Mouse (Mus musculus) heart, embryonic 13.5 days (tissue): ENCODE measurements around the gene Cables2. TPM values are rescaled to one million over a fixed set of nuclear protein-coding genes. Genes with fewer than 3 reads are reported as not detected.

ENCODE experiments used
- ATAC-seq: fragments of 200-750 bp; cut with Nextera tagmentation; 2 replicates; pipeline ENCODE4 v1.8.0; 2017; ENCODE audit warnings: moderate TSS enrichment; ENCODE audit not compliant: insufficient number of reproducible peaks, low FRiP score, low TSS enrichment; ENCODE audit errors: extremely low read depth
- H3K27ac ChIP-seq: fragments of 300-500 bp; sonication (generic); replicated peaks from 2 replicates; pipeline ENCODE4 v1.5.1; 2015; ENCODE audit warnings: moderate library complexity, mild to moderate bottlenecking, inconsistent platforms
- H3K27me3 ChIP-seq: fragments of 300-500 bp; sonication (generic); replicated peaks from 2 replicates; pipeline ENCODE4 v1.6.1; 2015; ENCODE audit warnings: mild to moderate bottlenecking, inconsistent platforms
- H3K36me3 ChIP-seq: fragments of 300-500 bp; sonication (generic); 2 replicates; pipeline ENCODE4 v1.6.1; 2015; ENCODE audit warnings: mild to moderate bottlenecking, inconsistent platforms
- H3K4me1 ChIP-seq: fragments of 300-500 bp; sonication (generic); 2 replicates; pipeline ENCODE4 v1.6.1; 2015; ENCODE audit warnings: inconsistent platforms
- H3K4me2 ChIP-seq: fragments of 300-500 bp; sonication (generic); 2 replicates; pipeline ENCODE4 v1.6.1; 2015; ENCODE audit warnings: inconsistent platforms, mild to moderate bottlenecking, moderate library complexity
- H3K4me3 ChIP-seq: fragments of 300-500 bp; sonication (generic); 2 replicates; pipeline ENCODE4 v1.5.1; 2015; ENCODE audit warnings: moderate library complexity, mild to moderate bottlenecking, inconsistent platforms
- H3K9ac ChIP-seq: fragments of 300-500 bp; sonication (generic); 2 replicates; pipeline ENCODE4 v1.6.1; 2015; ENCODE audit warnings: inconsistent platforms, mild to moderate bottlenecking, moderate library complexity
- H3K9me3 ChIP-seq: fragments of 300-500 bp; sonication (generic); 2 replicates; pipeline ENCODE4 v1.6.1; 2016; ENCODE audit warnings: inconsistent platforms
- WGBS: fragments of 180-500 bp; shearing (Covaris S2); methylation state at CpG from one replicate; pipeline ENCODE4 v1.1.7; 2015; ENCODE audit warnings: mixed read lengths; 5-methylcytosine and 5-hydroxymethylcytosine counted together
- polyA plus RNA-seq: library from polyadenylated mRNA; unstranded; fragments of >200 nt; fragmentation: Nextera tagmentation; extraction: Ambion mirVana; gene quantifications from 2 replicates; pipeline ENCODE4 v1.2.1, GENCODE M21; 2015

The Cables2 gene
- polyA plus RNA-seq, 1 experiment from 2014 or later, result 9.3 TPM

- Histone ChIP-seq H3K27ac (peak overlapping the region; percentile 93), H3K4me3 (no peak overlapping the region), H3K4me2 (no peak overlapping the region), H3K9me3 (no peaks in the 10 kb centered on the region), H3K36me3 (no peaks in the 10 kb centered on the region), H3K4me1 (peaks cover 56% of the 10 kb centered on the region), H3K9ac (no peak overlapping the region), H3K27me3 (no peaks in the 10 kb centered on the region)
- ATAC-seq, result no peak
- WGBS, result 86% methylated on average over 8 of the region's 8 CpGs
Observed at GRCm38 (mm10) chr2:180234353-180234752, 38.9 kb downstream of the Cables2 start.

- Histone ChIP-seq H3K27ac (peak overlapping the region; percentile 67), H3K4me1 (peaks cover 66% of the 10 kb centered on the region), H3K4me3 (no peak overlapping the region), H3K9me3 (no peaks in the 10 kb centered on the region), H3K4me2 (no peak overlapping the region), H3K36me3 (no peaks in the 10 kb centered on the region), H3K9ac (no peak overlapping the region), H3K27me3 (no peaks in the 10 kb centered on the region)
- 48% methylated on average over 7 of the region's 7 CpGs for WGBS
- ATAC-seq, result no peak
Observed at GRCm38 (mm10) chr2:180233101-180233904, 40.0 kb downstream of the Cables2 start.

GRCm38 (mm10) chr2:180230482-180230881, 42.8 kb downstream of the Cables2 start:
- H3K9me3 ChIP-seq, result no peaks in the 10 kb centered on the region
- H3K27me3 ChIP-seq, result peaks cover 8% of the 10 kb centered on the region
- WGBS, result 40% methylated on average over 4 of the region's 4 CpGs
- no peak overlapping the region for H3K4me3 ChIP-seq
- no peaks in the 10 kb centered on the region for H3K36me3 ChIP-seq
- H3K27ac ChIP-seq, result peak overlapping the region; percentile 67
- H3K4me1 ChIP-seq, result peaks cover 79% of the 10 kb centered on the region
- H3K9ac ChIP-seq, result peak overlapping the region; percentile 55; the same call in 1 of the 2 replicates
- ATAC-seq, result no peak
- no peak overlapping the region for H3K4me2 ChIP-seq

- Histone ChIP-seq H3K9me3 (no peaks in the 10 kb centered on the region), H3K9ac (no peak overlapping the region), H3K4me1 (peaks cover 74% of the 10 kb centered on the region), H3K27ac (no peak overlapping the region), H3K36me3 (no peaks in the 10 kb centered on the region), H3K4me2 (no peak overlapping the region), H3K27me3 (peaks cover 22% of the 10 kb centered on the region), H3K4me3 (no peak overlapping the region)
- WGBS, result 67% methylated on average over 3 of the region's 3 CpGs
- ATAC-seq, result no peak
Observed at GRCm38 (mm10) chr2:180229129-180229528, 44.2 kb downstream of the Cables2 start.

- no peak overlapping the region for H3K4me3 ChIP-seq
- peak overlapping the region; percentile 15; the same call in 1 of the 2 replicates for H3K9ac ChIP-seq
- ATAC-seq, result no peak
- no peaks in the 10 kb centered on the region for H3K36me3 ChIP-seq
- 30% methylated on average over 7 of the region's 7 CpGs for WGBS
- peaks cover 27% of the 10 kb centered on the region for H3K27me3 ChIP-seq
- H3K4me1 ChIP-seq, result peaks cover 73% of the 10 kb centered on the region
- peak overlapping the region; percentile 73 for H3K27ac ChIP-seq
- no peak overlapping the region; the same call in 1 of the 2 replicates for H3K4me2 ChIP-seq
- no peaks in the 10 kb centered on the region for H3K9me3 ChIP-seq
Observed at GRCm38 (mm10) chr2:180228592-180228991, 44.7 kb downstream of the Cables2 start.

GRCm38 (mm10) chr2:180228060-180228458, 45.2 kb downstream of the Cables2 start:
- no peaks in the 10 kb centered on the region for H3K36me3 ChIP-seq
- peaks cover 32% of the 10 kb centered on the region for H3K27me3 ChIP-seq
- H3K9me3 ChIP-seq, result no peaks in the 10 kb centered on the region
- H3K4me1 ChIP-seq, result peaks cover 73% of the 10 kb centered on the region
- ATAC-seq, result no peak
- peak overlapping the region; percentile 55 for H3K4me2 ChIP-seq
- H3K4me3 ChIP-seq, result no peak overlapping the region
- WGBS, result 48% methylated on average over 6 of the region's 6 CpGs
- peak overlapping the region; percentile 15; the same call in 1 of the 2 replicates for H3K9ac ChIP-seq
- H3K27ac ChIP-seq, result peak overlapping the region; percentile 73

GRCm38 (mm10) chr2:180227262-180228059, 45.8 kb downstream of the Cables2 start:
- no peak for ATAC-seq
- Histone ChIP-seq H3K4me1 (peaks cover 73% of the 10 kb centered on the region), H3K9ac (peak overlapping the region; percentile 33; the same call in 1 of the 2 replicates), H3K4me3 (peak overlapping the region; percentile 13), H3K36me3 (no peaks in the 10 kb centered on the region), H3K27ac (peak overlapping the region; percentile 73), H3K4me2 (peak overlapping the region; percentile 55), H3K27me3 (peaks cover 35% of the 10 kb centered on the region), H3K9me3 (no peaks in the 10 kb centered on the region)
- 3% methylated on average over 21 of the region's 21 CpGs for WGBS

GRCm38 (mm10) chr2:180225762-180226378, 47.4 kb downstream of the Cables2 start, which contains the start of gene Lama5:
Gene Lama5, minus strand, starts transcription at chr2:180225859.
- H3K9ac ChIP-seq, result peak within 1 kb of the TSS; percentile 86
- H3K4me1 ChIP-seq, result peaks cover 79% of the 10 kb centered on the region
- H3K4me2 ChIP-seq, result peak within 1 kb of the TSS; percentile 81
- H3K27ac ChIP-seq, result peak within 1 kb of the TSS; percentile 66
- ATAC-seq, result peak; percentile 44; the same call in 1 of the 2 replicates
- peaks cover 3% of the 10 kb centered on the region; the same call in 1 of the 2 replicates for H3K36me3 ChIP-seq
- WGBS, result 3% methylated on average over 37 of the region's 37 CpGs
- H3K9me3 ChIP-seq, result no peaks in the 10 kb centered on the region
- H3K27me3 ChIP-seq, result peaks cover 35% of the 10 kb centered on the region
- peak within 1 kb of the TSS; percentile 72 for H3K4me3 ChIP-seq

GRCm38 (mm10) chr2:180225044-180225761, 48.1 kb downstream of the Cables2 start:
- H3K4me1 ChIP-seq, result peaks cover 75% of the 10 kb centered on the region
- WGBS, result 0% methylated on average over 55 of the region's 55 CpGs
- H3K9ac ChIP-seq, result peak overlapping the region; percentile 86
- H3K36me3 ChIP-seq, result peaks cover 4% of the 10 kb centered on the region; the same call in 1 of the 2 replicates
- peaks cover 35% of the 10 kb centered on the region for H3K27me3 ChIP-seq
- ATAC-seq, result no peak
- H3K27ac ChIP-seq, result peak overlapping the region; percentile 66
- peak overlapping the region; percentile 81 for H3K4me2 ChIP-seq
- no peaks in the 10 kb centered on the region for H3K9me3 ChIP-seq
- peak overlapping the region; percentile 72 for H3K4me3 ChIP-seq

- Histone ChIP-seq H3K27me3 (peaks cover 35% of the 10 kb centered on the region), H3K9ac (peak overlapping the region; percentile 86), H3K4me3 (peak overlapping the region; percentile 72), H3K27ac (peak overlapping the region; percentile 66; the same call in 1 of the 2 replicates), H3K4me1 (peaks cover 75% of the 10 kb centered on the region), H3K9me3 (no peaks in the 10 kb centered on the region), H3K36me3 (peaks cover 4% of the 10 kb centered on the region; the same call in 1 of the 2 replicates), H3K4me2 (peak overlapping the region; percentile 81)
- ATAC-seq, result no peak
- WGBS, result 4% methylated on average over 13 of the region's 13 CpGs
Observed at GRCm38 (mm10) chr2:180224647-180225043, 48.7 kb downstream of the Cables2 start.
